Mouse (Mus musculus): Measurements from ENCODE around the gene Defb48.

Defb48 gene

DNA sequence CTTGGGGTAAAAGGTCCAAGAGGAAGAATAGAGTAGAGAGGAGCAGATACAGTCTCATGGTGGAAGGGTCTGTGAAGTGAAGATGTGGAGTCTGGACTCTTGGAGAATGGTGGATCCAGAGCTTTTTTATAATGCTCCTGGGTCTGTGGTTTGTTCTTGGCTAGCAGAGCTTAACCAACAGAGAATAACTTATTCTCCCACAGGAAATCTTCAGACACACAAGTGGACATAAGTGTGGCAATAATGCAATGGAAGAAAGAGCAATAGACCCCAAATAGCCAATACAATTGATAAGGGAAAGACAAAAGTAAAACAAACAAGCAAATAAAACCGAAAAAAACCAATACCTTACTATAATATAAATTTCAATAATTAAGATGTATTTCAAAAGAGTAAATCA lies at the start of gene Defb48:
Gene Defb48 (minus strand): TSS at position 101 of the 400 bp plus-strand sequence.
- DNase-seq (ENCODE audit: low read depth, low spot score): no peak

DNA sequence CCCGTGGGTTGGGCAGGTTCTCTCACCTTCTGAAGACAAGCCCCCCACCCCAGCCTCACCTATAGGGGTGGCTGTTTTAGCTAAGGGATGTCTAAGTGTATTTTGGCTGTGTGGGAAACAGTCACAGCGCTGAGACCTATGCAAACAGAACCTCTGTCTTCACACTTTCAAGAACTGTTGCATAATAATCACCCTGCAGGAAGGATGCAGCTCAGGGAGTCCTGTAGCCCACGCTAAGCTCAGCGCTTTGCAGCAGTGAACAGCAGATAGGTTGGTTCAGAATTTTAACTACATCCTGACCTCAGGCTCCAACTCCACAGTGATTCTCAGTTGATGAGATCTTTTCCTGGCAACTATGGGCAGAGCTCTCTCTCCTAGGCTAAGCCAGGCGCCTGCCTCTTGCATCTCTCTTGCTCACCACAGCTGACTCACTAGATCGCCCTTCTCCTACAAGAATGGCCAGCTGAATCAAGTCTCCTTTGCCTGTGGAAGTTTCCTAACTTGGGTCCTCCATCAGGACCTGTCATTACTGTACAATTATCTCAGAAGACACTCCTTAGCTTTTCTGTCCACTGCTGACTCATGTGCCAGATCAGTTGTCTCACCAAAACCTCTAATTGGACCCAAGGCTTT lies 36.3 kb upstream of the Defb48 start:
- DNase-seq (ENCODE audit: low read depth, low spot score): no peak

DNA sequence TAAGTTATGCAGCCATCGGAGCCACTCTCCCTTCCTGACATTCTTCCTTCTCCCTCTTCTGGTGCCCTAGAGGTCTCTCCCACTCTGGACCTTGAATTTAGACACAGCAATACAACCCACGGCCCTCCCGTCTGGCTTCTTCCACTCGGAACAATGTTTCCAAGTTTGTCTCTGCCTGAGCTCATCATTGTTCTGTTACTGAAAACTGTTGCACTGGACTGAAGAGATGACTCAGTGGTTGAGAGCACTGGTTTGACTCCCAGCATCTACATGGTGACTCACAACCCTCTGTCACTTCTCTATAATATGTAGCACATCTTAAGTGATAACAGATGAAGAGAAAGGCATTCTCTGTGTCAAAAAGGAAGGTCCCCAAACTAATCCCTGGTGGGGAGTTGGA lies 30.4 kb upstream of the Defb48 start:
- DNase-seq (ENCODE audit: low read depth, low spot score): no peak

DNA sequence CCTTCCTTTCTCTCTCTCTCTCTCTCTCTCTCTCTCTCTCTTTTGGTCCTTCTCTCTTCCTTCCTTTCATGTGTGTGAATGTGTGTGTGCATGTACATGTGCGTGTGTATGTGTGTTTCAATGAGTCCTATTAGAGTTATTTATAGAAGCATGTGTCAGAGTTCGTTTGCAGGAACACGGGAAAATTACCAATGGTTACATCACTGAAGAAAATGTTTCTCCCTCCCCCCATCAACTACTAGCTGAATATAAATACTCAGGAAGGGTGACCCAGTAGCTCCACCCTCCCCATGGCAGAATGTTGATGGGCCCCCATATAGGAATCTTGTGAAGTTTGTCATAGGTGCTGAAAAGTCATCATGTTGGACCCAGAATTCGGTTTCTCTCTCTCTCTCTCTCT lies 28.8 kb upstream of the Defb48 start:
- DNase-seq (ENCODE audit: low read depth, low spot score): no peak

- DNase-seq (ENCODE audit: low read depth, low spot score): no peak
These were observed 27.2 kb upstream of the Defb48 start, which contains the start of gene Defb43 for GRCm38 (mm10) chr14:63011471-63011870. Gene Defb43 (plus strand): TSS chr14:63011771.

- no peak for DNase-seq (ENCODE audit: low read depth, low spot score)
These were observed 18.3 kb upstream of the Defb48 start for GRCm38 (mm10) chr14:63002588-63002987.

DNA sequence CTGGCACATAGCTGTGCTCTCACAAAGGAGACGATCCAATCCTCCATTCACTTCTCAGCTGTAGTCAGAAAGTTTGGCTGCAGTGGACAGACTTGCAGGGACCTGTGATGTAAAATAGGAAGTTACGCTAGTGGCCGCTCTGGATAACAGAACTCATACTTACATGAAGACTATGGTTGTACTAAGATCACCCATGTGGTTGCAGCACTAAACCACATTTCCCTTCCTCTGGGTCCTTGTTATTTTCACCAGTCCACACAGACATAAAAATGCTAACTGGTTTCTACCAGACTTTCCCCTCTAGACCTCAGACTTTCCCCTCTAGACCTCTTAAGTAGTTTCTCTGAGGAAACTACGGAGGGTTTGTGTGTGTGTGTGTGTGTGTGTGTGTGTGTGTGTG lies 14.7 kb upstream of the Defb48 start:
- DNase-seq (ENCODE audit: low read depth, low spot score): no peak

DNA sequence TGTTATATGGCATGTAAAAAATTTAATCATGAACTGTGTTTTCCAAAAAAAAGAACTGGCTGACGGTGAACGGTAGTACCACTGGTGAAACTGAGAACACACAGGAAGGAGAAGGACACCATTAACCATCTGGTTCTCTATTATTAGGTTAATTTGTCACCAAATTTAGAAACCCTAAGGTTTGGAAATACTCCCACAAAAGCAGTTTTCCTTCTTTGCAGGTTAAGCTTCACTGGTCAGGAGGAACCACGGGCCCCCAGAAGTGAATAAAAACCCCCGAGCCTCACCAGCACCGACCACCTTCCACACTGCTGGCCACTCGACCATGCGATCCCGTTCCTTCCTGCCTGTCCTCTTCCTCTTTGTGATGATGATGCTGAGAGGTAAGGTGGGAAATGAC lies 13.5 kb upstream of the Defb48 start, which contains the start of gene Defb47:
Gene Defb47 (plus strand): TSS at position 301 of the 400 bp plus-strand sequence.
- no peak for DNase-seq (ENCODE audit: low read depth, low spot score)

DNA sequence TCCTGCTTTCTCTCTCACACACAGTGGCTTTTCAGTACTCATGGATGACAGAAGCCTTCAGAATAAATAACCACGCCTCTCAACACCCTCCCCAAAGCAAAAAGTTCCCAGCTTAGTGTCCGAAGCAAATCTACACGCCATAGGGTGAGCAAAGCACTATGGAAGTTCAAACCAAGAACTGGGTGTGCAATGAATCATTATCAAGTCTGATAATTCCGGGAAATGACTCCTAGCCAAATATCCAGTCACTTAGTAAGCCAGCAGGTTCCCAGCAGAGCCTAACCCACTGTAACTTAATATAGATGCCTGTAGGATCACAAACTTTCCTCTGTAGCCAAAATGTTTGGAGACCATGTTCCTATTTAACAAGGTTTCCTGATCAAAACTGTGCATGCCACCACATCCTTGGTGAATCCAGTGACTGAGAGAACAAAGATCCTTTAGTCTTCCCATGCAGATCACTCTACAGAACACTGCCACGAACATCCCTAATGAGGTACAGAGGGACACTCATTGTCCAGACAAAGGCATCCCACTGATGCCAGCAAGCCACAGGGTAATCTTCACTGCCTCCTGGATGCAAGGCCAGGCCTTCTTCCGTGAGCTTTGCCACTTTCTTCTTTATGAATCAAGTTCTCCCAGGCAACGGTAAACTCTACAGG lies 7.7 kb upstream of the Defb48 start:
- no peak for DNase-seq (ENCODE audit: low read depth, low spot score)

DNA sequence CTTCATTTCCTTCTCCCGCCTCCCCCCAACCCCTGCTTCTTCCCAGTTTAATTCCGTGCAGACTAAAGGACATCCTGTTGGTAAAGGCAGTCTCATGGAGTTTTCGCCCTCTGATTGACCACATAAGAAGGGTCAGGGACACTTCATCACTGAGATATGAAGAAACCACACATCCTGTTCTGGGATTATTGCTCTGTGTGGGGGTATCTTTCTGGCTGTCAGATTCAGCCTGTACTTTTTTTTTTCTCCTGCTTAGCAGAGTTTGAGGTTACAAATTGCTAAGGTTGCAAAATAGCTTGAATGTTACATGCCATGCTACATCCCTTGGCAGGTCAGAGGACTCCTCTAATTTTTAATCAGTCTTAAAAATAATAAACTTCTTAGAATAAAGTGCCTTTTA lies 7.0 kb upstream of the Defb48 start:
- no peak for DNase-seq (ENCODE audit: low read depth, low spot score)

- no peak for DNase-seq (ENCODE audit: low read depth, low spot score)
These were observed 4.5 kb downstream of the Defb48 start for GRCm38 (mm10) chr14:62979815-62980214.

- peak; percentile 16 for DNase-seq (ENCODE audit: low read depth, low spot score)
These were observed 9.3 kb downstream of the Defb48 start for GRCm38 (mm10) chr14:62975046-62975445.

DNA sequence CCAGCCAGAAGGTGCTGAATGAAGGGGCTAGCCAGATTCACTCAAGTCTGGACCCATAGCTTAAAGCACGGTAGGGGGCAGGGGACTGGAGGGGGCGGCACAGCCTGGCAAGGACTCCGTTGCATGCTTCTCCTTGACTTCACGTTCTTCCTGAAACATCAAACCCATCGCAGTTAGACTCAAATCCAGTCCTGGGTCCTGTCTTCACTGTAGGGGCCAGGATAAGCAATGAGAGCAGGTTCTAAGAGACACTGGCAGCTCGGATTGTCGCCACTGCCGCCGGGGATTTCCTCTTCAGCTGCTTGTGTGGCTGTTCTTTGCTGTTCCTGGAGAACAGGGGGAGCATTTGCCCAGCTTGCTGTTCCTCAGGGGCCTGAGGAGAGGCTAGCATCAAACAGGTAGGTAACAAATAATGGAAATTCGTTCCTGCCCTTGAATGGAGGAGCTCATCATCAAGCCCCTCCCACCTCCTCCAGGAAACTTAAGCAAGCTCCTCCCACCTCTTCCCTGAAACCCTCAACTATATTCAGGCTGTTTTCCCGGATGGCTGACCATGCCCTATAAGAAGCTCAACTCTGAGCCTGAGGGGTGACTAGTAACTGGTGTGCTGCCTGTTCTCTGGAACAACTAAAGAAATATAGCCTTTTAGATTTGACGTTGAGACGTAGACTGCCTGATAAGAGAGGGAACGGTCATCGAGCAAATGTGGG lies 18.3 kb downstream of the Defb48 start:
- no peak for DNase-seq (ENCODE audit: low read depth, low spot score)

- no peak for DNase-seq (ENCODE audit: low read depth, low spot score)
These were observed 19.0 kb downstream of the Defb48 start for GRCm38 (mm10) chr14:62965342-62965741.

DNA sequence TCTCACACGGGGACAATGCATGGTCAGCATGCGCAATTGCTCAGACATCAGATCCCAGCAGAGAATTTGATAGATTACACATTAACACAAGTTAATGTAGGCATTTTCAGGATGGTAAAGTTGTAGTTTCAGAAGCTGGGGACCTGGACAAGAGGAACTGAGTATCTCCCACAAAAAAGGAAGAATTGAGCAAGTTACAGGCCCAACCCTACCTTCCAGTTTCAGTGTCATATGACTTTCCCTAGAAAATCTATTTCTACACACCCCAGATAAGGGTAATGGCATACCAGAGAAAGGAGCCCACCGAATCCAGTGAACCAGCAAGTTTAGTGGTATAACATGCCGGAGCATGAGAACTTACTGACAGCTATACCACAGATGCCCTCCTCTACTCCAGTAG lies 20.7 kb downstream of the Defb48 start:
- no peak for DNase-seq (ENCODE audit: low read depth, low spot score)

GRCm38 (mm10) chr14:62956091-62956490 lies 28.2 kb downstream of the Defb48 start:
- DNase-seq (ENCODE audit: low read depth, low spot score): no peak

GRCm38 (mm10) chr14:62946794-62947193 lies 37.5 kb downstream of the Defb48 start:
- DNase-seq (ENCODE audit: low read depth, low spot score): no peak

DNA sequence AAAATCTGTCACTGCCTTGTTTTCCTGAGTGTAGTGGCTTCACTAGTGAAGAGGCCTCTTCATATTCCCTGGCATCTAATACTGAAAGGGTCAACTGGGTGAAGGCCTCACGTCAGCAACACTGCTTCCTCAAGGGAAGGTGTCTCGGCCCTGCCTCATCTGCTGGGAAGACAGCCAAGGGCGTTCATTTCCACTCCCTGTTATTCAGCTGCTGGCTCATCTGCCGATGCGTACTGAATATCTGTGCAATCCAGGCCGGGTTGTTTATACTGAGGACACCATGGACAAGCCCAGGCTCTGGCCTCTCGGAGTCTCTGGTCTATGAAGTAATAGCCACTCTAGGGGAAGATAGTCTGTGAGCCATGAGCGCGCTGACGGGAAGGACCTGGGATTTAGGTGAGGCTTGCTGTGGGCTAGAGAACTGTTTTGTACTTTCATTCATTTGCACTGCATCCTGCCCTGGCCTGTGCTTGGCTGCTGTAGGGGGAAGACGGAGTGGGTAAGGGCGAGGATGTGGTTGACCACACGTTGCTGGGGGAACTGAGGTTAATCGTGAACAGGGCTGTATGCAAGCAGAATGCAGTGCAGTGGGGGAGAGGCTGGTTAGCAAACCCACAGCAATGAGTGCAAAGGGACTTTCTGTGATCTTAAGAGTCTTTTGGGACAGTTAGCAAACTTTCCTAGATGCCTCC lies 43.8 kb downstream of the Defb48 start:
- DNase-seq (ENCODE audit: low read depth, low spot score): peak; percentile 93

- no peak for DNase-seq (ENCODE audit: low read depth, low spot score)
These were observed 44.9 kb downstream of the Defb48 start for GRCm38 (mm10) chr14:62939435-62939834.

DNA sequence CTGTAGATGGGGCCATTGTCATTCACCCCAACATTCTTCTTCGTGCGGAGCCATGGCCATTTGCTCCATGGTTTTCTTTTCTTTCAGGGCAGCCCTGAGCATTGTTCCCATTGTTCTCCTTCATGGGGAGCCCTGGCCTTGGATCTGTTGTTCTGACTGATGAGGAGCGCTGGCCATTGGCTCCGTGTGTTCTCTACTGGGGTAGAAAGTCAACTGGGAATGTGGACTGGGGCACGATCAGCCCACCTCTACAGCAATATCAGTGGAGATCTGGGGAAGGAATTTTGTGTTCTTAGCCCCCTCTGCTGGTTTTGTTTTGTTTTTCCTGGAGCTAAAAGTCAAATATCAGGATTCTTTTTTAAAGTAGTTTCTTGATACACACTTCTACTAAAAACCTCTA lies 46.6 kb downstream of the Defb48 start:
- no peak for DNase-seq (ENCODE audit: low read depth, low spot score)

DNA sequence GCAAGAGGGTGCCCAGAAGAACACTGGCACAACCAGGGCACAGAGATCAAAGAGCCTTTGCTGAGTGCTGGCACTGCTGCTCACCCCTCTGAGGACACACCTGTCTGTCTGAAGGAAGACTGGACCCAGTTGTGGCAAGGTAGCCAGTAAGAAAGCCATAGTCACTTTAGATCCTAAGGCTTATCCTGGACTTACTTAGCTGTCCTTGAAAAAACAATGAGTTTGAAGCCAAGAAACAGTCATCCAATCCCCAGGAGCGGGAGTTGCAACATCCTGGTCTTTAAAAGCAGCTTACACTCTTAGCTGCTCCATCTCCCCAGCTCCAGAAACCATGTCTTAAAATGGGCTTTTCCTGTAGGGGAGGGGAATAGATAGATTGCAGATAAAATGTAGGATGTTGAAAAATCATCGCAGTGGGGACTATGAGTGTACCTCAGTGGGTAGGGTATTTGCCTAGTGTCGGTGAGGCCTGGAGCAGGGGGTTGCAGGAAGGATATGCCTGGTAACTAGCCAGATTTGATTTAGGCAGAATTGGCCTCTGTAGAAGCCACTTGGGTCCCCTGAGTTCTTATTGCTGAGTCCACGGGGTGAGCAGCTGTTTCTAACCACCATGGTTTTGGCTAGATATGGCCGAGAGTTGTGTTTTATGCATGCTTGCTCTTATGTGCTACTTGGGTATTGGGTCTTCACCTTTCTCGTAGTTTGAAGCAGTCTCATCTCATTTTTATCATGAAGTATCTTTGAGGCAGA lies 47.5 kb downstream of the Defb48 start:
- peak; percentile 62 for DNase-seq (ENCODE audit: low read depth, low spot score)
